Mouse (Mus musculus) neural tube, embryonic 11.5 days (tissue): ENCODE measurements around the gene Cmtm5. TPM values are rescaled to one million over a fixed set of nuclear protein-coding genes. Genes with fewer than 3 reads are reported as not detected.

ENCODE experiments used
- ATAC-seq: fragments of 200-750 bp; cut with Nextera tagmentation; 2 replicates; pipeline ENCODE4 v1.8.0; 2017; ENCODE audit warnings: moderate number of reproducible peaks, mild to moderate bottlenecking, moderate TSS enrichment, moderate library complexity; ENCODE audit not compliant: insufficient read depth, low FRiP score, low TSS enrichment
- DNase-seq: peaks from one replicate; pipeline ENCODE4 v3.0.0-alpha.2; 2015; ENCODE audit warnings: low spot score
- H3K27ac ChIP-seq: fragments of 300-500 bp; sonication (generic); 2 replicates; pipeline ENCODE4 v1.5.1; 2014; ENCODE audit warnings: low read depth, mild to moderate bottlenecking, low read length
- H3K27me3 ChIP-seq: fragments of 300-500 bp; sonication (generic); 2 replicates; pipeline ENCODE4 v1.6.1; 2014; ENCODE audit warnings: mild to moderate bottlenecking, low read length, mixed read lengths; ENCODE audit not compliant: control insufficient read depth, insufficient read depth
- H3K36me3 ChIP-seq: fragments of 300-500 bp; sonication (generic); 2 replicates; pipeline ENCODE4 v1.6.1; 2014; ENCODE audit warnings: mild to moderate bottlenecking, low read length, moderate library complexity, mixed read lengths; ENCODE audit not compliant: control insufficient read depth, insufficient read depth
- H3K4me1 ChIP-seq: fragments of 300-500 bp; sonication (generic); 2 replicates; pipeline ENCODE4 v1.6.1; 2014; ENCODE audit warnings: low read length, mixed read lengths; ENCODE audit not compliant: control insufficient read depth, insufficient read depth
- H3K4me2 ChIP-seq: fragments of 300-500 bp; sonication (generic); 2 replicates; pipeline ENCODE4 v1.6.1; 2014; ENCODE audit warnings: low read depth, mild to moderate bottlenecking, moderate library complexity
- H3K4me3 ChIP-seq: fragments of 300-500 bp; sonication (generic); 2 replicates; pipeline ENCODE4 v1.5.1; 2014; ENCODE audit warnings: low read depth, low read length
- H3K9ac ChIP-seq: fragments of 300-500 bp; sonication (generic); 2 replicates; pipeline ENCODE4 v1.6.1; 2014; ENCODE audit warnings: mild to moderate bottlenecking, low read length
- H3K9me3 ChIP-seq: fragments of 300-500 bp; sonication (generic); 2 replicates; pipeline ENCODE4 v1.6.1; 2016; ENCODE audit warnings: low read length; ENCODE audit not compliant: control insufficient read depth
- WGBS: fragments of 180-500 bp; shearing (Covaris S2); extraction: QIAGEN DNeasy Blood & Tissue Kit; methylation state at CpG from one replicate; pipeline ENCODE4 v1.1.7; 2014; 5-methylcytosine and 5-hydroxymethylcytosine counted together
- polyA plus RNA-seq: library from polyadenylated mRNA; unstranded; fragments of >200 nt; fragmentation: Nextera tagmentation; extraction: Ambion mirVana; gene quantifications from 2 replicates; pipeline ENCODE4 v1.2.1, GENCODE M21; 2014

Cmtm5 gene
- polyA plus RNA-seq, 1 experiment from 2014 or later: 4.5 TPM

GRCm38 (mm10) chr14:54927296-54927695 is 8.8 kb upstream of the Cmtm5 start:
- Histone ChIP-seq H3K36me3 (peaks cover 2% of the 10 kb centered on the region), H3K9ac (peak overlapping the region; percentile 95), H3K4me3 (peak overlapping the region; percentile 51), H3K4me1 (peaks cover 24% of the 10 kb centered on the region), H3K4me2 (peak overlapping the region; percentile 95), H3K27ac (peak overlapping the region; percentile 96), H3K9me3 (no peaks in the 10 kb centered on the region), H3K27me3 (no peaks in the 10 kb centered on the region)
- peak; percentile 18 for DNase-seq
- ATAC-seq: no peak
- 12% methylated on average over 7 of the region's 7 CpGs for WGBS

GRCm38 (mm10) chr14:54929801-54930200 is 6.3 kb upstream of the Cmtm5 start:
- H3K9ac ChIP-seq: no peak overlapping the region

DNA sequence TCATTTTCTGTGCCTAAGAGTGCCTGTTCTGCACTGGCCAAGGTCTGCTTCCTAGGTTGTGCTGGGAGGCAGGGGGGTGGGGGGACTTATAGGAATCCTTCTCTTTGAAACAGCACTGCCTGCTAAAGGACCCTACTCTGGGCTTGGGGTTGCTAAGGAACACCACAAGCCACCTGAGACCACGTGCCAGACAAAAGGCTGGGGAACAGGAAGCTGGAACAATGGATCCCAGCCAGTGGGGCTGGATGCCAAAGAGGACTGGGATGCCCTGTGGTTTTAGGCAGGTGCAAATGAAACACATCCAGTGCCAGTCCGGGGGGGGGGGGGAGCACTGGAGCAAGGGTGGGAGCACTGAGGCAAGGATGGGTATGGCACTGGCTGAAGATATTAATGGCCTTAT is 5.6 kb upstream of the Cmtm5 start:
- 37% methylated on average over 2 of the region's 2 CpGs for WGBS

More at GRCm38 (mm10) chr14:54929801-54930200, 6.3 kb upstream of the Cmtm5 start:
- H3K4me1 ChIP-seq: peaks cover 16% of the 10 kb centered on the region
- ATAC-seq: no peak
- no peak overlapping the region for H3K4me3 ChIP-seq
- H3K9me3 ChIP-seq: no peaks in the 10 kb centered on the region
- no peak for DNase-seq
- H3K4me2 ChIP-seq: no peak overlapping the region
- WGBS: 76% methylated on average over 5 of the region's 5 CpGs
- H3K27me3 ChIP-seq: no peaks in the 10 kb centered on the region
- H3K27ac ChIP-seq: no peak overlapping the region
- no peaks in the 10 kb centered on the region for H3K36me3 ChIP-seq

DNA sequence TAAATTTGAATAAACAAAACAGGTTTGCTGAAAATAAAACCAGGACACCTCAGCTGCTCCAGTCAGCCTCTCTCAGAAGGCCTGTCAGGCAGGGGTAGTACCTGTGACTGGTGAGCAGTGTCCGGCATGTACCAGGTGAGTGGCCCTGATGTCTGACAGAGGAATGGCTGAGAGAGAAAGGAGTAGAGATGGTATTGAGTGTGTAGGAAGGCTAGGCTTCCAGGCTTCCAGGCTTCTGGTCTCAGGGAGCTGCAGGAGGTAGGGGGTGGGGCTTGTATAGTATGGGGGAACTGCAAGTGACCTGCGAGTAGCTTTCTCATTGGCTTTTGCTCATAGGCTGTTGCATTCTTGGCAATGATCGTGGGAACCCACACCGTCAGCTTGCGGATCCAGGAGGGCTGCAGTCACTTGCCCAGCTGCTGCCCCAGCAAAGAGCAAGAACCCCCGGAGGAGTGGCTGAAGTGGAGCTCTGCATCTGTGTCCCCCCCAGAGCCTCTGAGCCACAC is 3.4 kb upstream of the Cmtm5 start, which contains the start of gene Il25:
Gene Il25, plus strand, starts transcription at position 51 of the 506 bp plus-strand sequence.
- Histone ChIP-seq H3K36me3 (no peaks in the 10 kb centered on the region), H3K9ac (no peak within 1 kb of the TSS), H3K9me3 (no peaks in the 10 kb centered on the region), H3K4me1 (no peaks in the 10 kb centered on the region), H3K27ac (no peak within 1 kb of the TSS), H3K4me3 (no peak within 1 kb of the TSS), H3K4me2 (no peak within 1 kb of the TSS), H3K27me3 (no peaks in the 10 kb centered on the region)
- 24% methylated on average over 6 of the region's 6 CpGs for WGBS
- no peak for ATAC-seq
- no peak for DNase-seq

More for the DNA sequence above, 5.6 kb upstream of the Cmtm5 start:
- H3K27ac ChIP-seq: no peak overlapping the region
- H3K36me3 ChIP-seq: no peaks in the 10 kb centered on the region
- H3K4me2 ChIP-seq: no peak overlapping the region
- DNase-seq: no peak
- no peak overlapping the region for H3K4me3 ChIP-seq
- H3K27me3 ChIP-seq: no peaks in the 10 kb centered on the region
- ATAC-seq: no peak
- H3K9ac ChIP-seq: no peak overlapping the region
- no peaks in the 10 kb centered on the region for H3K9me3 ChIP-seq
- H3K4me1 ChIP-seq: peaks cover 14% of the 10 kb centered on the region

GRCm38 (mm10) chr14:54936831-54937160 is 735 bp downstream of the Cmtm5 start:
- H3K36me3 ChIP-seq: no peaks in the 10 kb centered on the region
- no peaks in the 10 kb centered on the region for H3K9me3 ChIP-seq
- no peaks in the 10 kb centered on the region for H3K27me3 ChIP-seq
- WGBS: 64% methylated on average over 6 of the region's 6 CpGs
- H3K4me2 ChIP-seq: no peak overlapping the region
- no peak for ATAC-seq
- H3K27ac ChIP-seq: 0 out of 2 replicates have a peak overlapping the region, but pooled peaks have one; percentile 51
- H3K4me3 ChIP-seq: no peak overlapping the region
- no peak for DNase-seq
- no peak overlapping the region for H3K9ac ChIP-seq
- no peaks in the 10 kb centered on the region for H3K4me1 ChIP-seq

GRCm38 (mm10) chr14:54937361-54938182 is 1.5 kb downstream of the Cmtm5 start:
- no peak overlapping the region for H3K4me2 ChIP-seq
- WGBS: 90% methylated on average over 16 of the region's 16 CpGs
- no peaks in the 10 kb centered on the region for H3K4me1 ChIP-seq
- H3K9me3 ChIP-seq: no peaks in the 10 kb centered on the region
- no peaks in the 10 kb centered on the region for H3K36me3 ChIP-seq
- H3K27ac ChIP-seq: no peak overlapping the region
- no peaks in the 10 kb centered on the region for H3K27me3 ChIP-seq
- H3K9ac ChIP-seq: no peak overlapping the region
- ATAC-seq: no peak
- no peak overlapping the region for H3K4me3 ChIP-seq
- DNase-seq: no peak

DNA sequence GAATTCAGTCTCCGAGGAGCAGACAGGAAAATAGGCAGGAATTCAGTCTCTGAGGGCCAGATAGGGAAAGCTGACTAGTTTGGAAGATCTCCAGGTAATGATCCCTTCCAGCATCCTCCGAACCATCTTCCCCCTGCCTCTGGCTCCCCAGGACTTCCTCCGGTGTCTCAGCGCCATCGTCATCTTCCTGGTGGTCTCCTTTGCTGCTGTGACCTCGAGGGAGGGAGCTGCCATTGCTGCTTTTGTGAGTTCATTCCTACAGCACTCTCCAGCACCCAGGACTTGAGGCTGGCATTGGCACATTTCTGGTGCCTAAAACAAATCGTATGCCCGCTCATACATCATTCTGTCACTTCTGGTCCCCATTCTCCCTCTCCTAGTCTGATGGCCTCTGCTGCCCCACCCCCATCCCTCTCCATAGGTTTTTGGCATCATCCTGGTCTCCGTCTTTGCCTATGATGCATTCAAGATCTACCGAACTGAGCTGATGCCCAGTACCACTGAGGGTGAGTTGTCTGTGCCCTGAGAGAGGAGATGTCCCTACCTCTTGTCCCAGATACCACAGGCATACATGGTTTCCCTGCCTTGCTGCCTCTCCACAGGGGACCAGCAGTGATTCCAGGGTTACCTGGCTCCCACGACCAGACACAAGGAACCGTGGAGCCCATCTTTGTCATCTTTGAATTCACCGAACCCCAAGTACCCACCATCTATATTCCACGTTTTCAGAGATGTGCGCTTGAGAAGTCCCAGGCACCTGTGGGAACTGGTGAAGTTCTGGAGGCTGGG is 2.6 kb downstream of the Cmtm5 start:
- Histone ChIP-seq H3K4me3 (no peak overlapping the region), H3K9me3 (no peaks in the 10 kb centered on the region), H3K36me3 (no peaks in the 10 kb centered on the region), H3K9ac (no peak overlapping the region), H3K4me2 (no peak overlapping the region), H3K4me1 (no peaks in the 10 kb centered on the region), H3K27ac (no peak overlapping the region), H3K27me3 (no peaks in the 10 kb centered on the region)
- DNase-seq: no peak
- ATAC-seq: no peak
- WGBS: 82% methylated on average over 15 of the region's 15 CpGs

GRCm38 (mm10) chr14:54939434-54940175 is 3.5 kb downstream of the Cmtm5 start:
- Histone ChIP-seq H3K9me3 (no peaks in the 10 kb centered on the region), H3K9ac (no peak overlapping the region), H3K27ac (no peak overlapping the region), H3K27me3 (no peaks in the 10 kb centered on the region), H3K36me3 (no peaks in the 10 kb centered on the region), H3K4me2 (no peak overlapping the region), H3K4me1 (no peaks in the 10 kb centered on the region), H3K4me3 (no peak overlapping the region)
- ATAC-seq (no peak), DNase-seq (peak; percentile 63)
- 51% methylated on average over 12 of the region's 12 CpGs for WGBS
